Mouse (Mus musculus): ENCODE results near the gene Adh6a.

Adh6a gene

GRCm38 (mm10) chr3:138312965-138313364, at the start of gene Adh6a:
Gene Adh6a, plus strand, starts transcription at chr3:138313286.
- DNase-seq (ENCODE audit: low read depth) = no peak

- DNase-seq (ENCODE audit: low read depth) = no peak
Measured at GRCm38 (mm10) chr3:138264648-138265047, 48.4 kb upstream of the Adh6a start.

GRCm38 (mm10) chr3:138270507-138270906, 42.6 kb upstream of the Adh6a start:
- no peak for DNase-seq (ENCODE audit: low read depth)

GRCm38 (mm10) chr3:138271297-138271696, 41.8 kb upstream of the Adh6a start:
- DNase-seq (ENCODE audit: low read depth) = no peak

- DNase-seq (ENCODE audit: low read depth) = no peak
Measured at GRCm38 (mm10) chr3:138273080-138273479, 40.0 kb upstream of the Adh6a start.

- peak; percentile 72 for DNase-seq (ENCODE audit: low read depth)
Measured at GRCm38 (mm10) chr3:138275100-138275499, 38.0 kb upstream of the Adh6a start.

GRCm38 (mm10) chr3:138282556-138282955, 30.5 kb upstream of the Adh6a start:
- DNase-seq (ENCODE audit: low read depth) = no peak

GRCm38 (mm10) chr3:138283831-138284230, 29.3 kb upstream of the Adh6a start:
- DNase-seq (ENCODE audit: low read depth) = no peak

GRCm38 (mm10) chr3:138285986-138286385, 27.1 kb upstream of the Adh6a start:
- no peak for DNase-seq (ENCODE audit: low read depth)

- no peak for DNase-seq (ENCODE audit: low read depth)
Measured at GRCm38 (mm10) chr3:138287686-138288085, 25.4 kb upstream of the Adh6a start.

- DNase-seq (ENCODE audit: low read depth) = no peak
Measured at GRCm38 (mm10) chr3:138290672-138291071, 22.4 kb upstream of the Adh6a start.

- DNase-seq (ENCODE audit: low read depth) = no peak
Measured at GRCm38 (mm10) chr3:138291529-138292117, 21.5 kb upstream of the Adh6a start.

GRCm38 (mm10) chr3:138293298-138293895, 19.7 kb upstream of the Adh6a start:
- no peak for DNase-seq (ENCODE audit: low read depth)

- DNase-seq (ENCODE audit: low read depth) = no peak
Measured at GRCm38 (mm10) chr3:138300130-138300529, 13.0 kb upstream of the Adh6a start.

- no peak for DNase-seq (ENCODE audit: low read depth)
Measured at GRCm38 (mm10) chr3:138302676-138303075, 10.4 kb upstream of the Adh6a start.

- no peak for DNase-seq (ENCODE audit: low read depth)
Measured at GRCm38 (mm10) chr3:138303771-138304488, 9.2 kb upstream of the Adh6a start.

GRCm38 (mm10) chr3:138304489-138304871, 8.6 kb upstream of the Adh6a start:
- DNase-seq (ENCODE audit: low read depth) = no peak

GRCm38 (mm10) chr3:138305486-138306289, 7.4 kb upstream of the Adh6a start:
- DNase-seq (ENCODE audit: low read depth) = no peak

- no peak for DNase-seq (ENCODE audit: low read depth)
Measured at GRCm38 (mm10) chr3:138306290-138306683, 6.8 kb upstream of the Adh6a start.

GRCm38 (mm10) chr3:138309910-138310309, 3.2 kb upstream of the Adh6a start:
- DNase-seq (ENCODE audit: low read depth) = no peak

GRCm38 (mm10) chr3:138311015-138311414, 2.1 kb upstream of the Adh6a start:
- peak; percentile 40 for DNase-seq (ENCODE audit: low read depth)

GRCm38 (mm10) chr3:138316908-138317472, 3.9 kb downstream of the Adh6a start:
- DNase-seq (ENCODE audit: low read depth) = no peak
